Mouse (Mus musculus) erythroblast, embryonic 14.5 days (primary cell): ENCODE measurements around the gene Nkx2-2. TPM values are rescaled to one million over a fixed set of nuclear protein-coding genes. Genes with fewer than 3 reads are reported as not detected.

Experiments
- H3K27me3 ChIP-seq: 2 replicates; pipeline ENCODE4 v1.6.1; 2012; ENCODE audit warnings: inconsistent platforms; ENCODE audit not compliant: control insufficient read depth
- H3K36me3 ChIP-seq: 2 replicates; pipeline ENCODE4 v1.6.1; 2012; ENCODE audit warnings: mild to moderate bottlenecking, inconsistent platforms; ENCODE audit not compliant: control insufficient read depth
- H3K4me1 ChIP-seq: 2 replicates; pipeline ENCODE4 v1.6.1; 2012; ENCODE audit warnings: inconsistent platforms; ENCODE audit not compliant: control insufficient read depth
- H3K4me3 ChIP-seq: replicated peaks from 2 replicates; pipeline ENCODE3; 2012; ENCODE audit warnings: moderate library complexity, mild to moderate bottlenecking, inconsistent platforms
- H3K9me3 ChIP-seq: 2 replicates; pipeline ENCODE4 v1.6.1; 2012; ENCODE audit warnings: low read length, inconsistent platforms, mixed read lengths; ENCODE audit not compliant: control insufficient read depth
- GATA1 ChIP-seq: IDR thresholded peaks from 2 replicates; pipeline ENCODE4 v1.6.1; 2012; ENCODE audit warnings: low read length, inconsistent platforms, mixed read lengths
- TAL1 ChIP-seq: IDR thresholded peaks from 3 replicates; pipeline ENCODE4 v1.6.1; 2012; ENCODE audit warnings: low read length, inconsistent platforms, mixed read lengths
- polyA plus RNA-seq: library from polyadenylated mRNA; stranded (reverse); fragments of >175 nt; gene quantifications from 2 replicates; pipeline ENCODE4 v1.2.3, GENCODE M21; 2012

Gene Nkx2-2
- polyA plus RNA-seq, 1 experiment: not detected

GRCm38 (mm10) chr2:147189546-147190315 lies 4.3 kb downstream of the Nkx2-2 start:
- no peaks in the 10 kb centered on the region; the same call in 1 of the 2 replicates for H3K9me3 ChIP-seq
- H3K27me3 ChIP-seq: peaks cover 96% of the 10 kb centered on the region

GRCm38 (mm10) chr2:147188871-147189545 lies 5.0 kb downstream of the Nkx2-2 start:
- no peaks in the 10 kb centered on the region; the same call in 1 of the 2 replicates for H3K9me3 ChIP-seq

More at GRCm38 (mm10) chr2:147189546-147190315, 4.3 kb downstream of the Nkx2-2 start:
- no peak overlapping the region for H3K4me3 ChIP-seq
- TF ChIP-seq TAL1 (no peak), GATA1 (no peak)
- H3K36me3 ChIP-seq: no peaks in the 10 kb centered on the region
- H3K4me1 ChIP-seq: no peaks in the 10 kb centered on the region

GRCm38 (mm10) chr2:147188074-147188700 lies 5.9 kb downstream of the Nkx2-2 start:
- no peak overlapping the region for H3K4me3 ChIP-seq
- peaks cover 96% of the 10 kb centered on the region for H3K27me3 ChIP-seq
- H3K4me1 ChIP-seq: no peaks in the 10 kb centered on the region; the same call in 1 of the 2 replicates
- H3K36me3 ChIP-seq: no peaks in the 10 kb centered on the region
- no peak for TF ChIP-seq GATA1
- no peak for TF ChIP-seq TAL1
- no peaks in the 10 kb centered on the region; the same call in 1 of the 2 replicates for H3K9me3 ChIP-seq

More at GRCm38 (mm10) chr2:147188871-147189545, 5.0 kb downstream of the Nkx2-2 start:
- no peak for TF ChIP-seq GATA1
- TF ChIP-seq TAL1: no peak
- Histone ChIP-seq H3K27me3 (peaks cover 96% of the 10 kb centered on the region), H3K36me3 (no peaks in the 10 kb centered on the region), H3K4me3 (no peak overlapping the region), H3K4me1 (no peaks in the 10 kb centered on the region; the same call in 1 of the 2 replicates)

GRCm38 (mm10) chr2:147187061-147187870 lies 6.8 kb downstream of the Nkx2-2 start:
- TF ChIP-seq GATA1 (no peak), TAL1 (no peak)
- H3K27me3 ChIP-seq: peaks cover 96% of the 10 kb centered on the region
- H3K4me1 ChIP-seq: no peaks in the 10 kb centered on the region; the same call in 1 of the 2 replicates
- H3K36me3 ChIP-seq: no peaks in the 10 kb centered on the region
- H3K4me3 ChIP-seq: no peak overlapping the region
- H3K9me3 ChIP-seq: no peaks in the 10 kb centered on the region; the same call in 1 of the 2 replicates

GRCm38 (mm10) chr2:147186261-147186681 lies 7.8 kb downstream of the Nkx2-2 start:
- H3K4me1 ChIP-seq: no peaks in the 10 kb centered on the region; the same call in 1 of the 2 replicates
- no peaks in the 10 kb centered on the region; the same call in 1 of the 2 replicates for H3K9me3 ChIP-seq
- TF ChIP-seq TAL1 (no peak), GATA1 (no peak)
- H3K36me3 ChIP-seq: no peaks in the 10 kb centered on the region
- H3K27me3 ChIP-seq: peaks cover 98% of the 10 kb centered on the region
- no peak overlapping the region for H3K4me3 ChIP-seq

GRCm38 (mm10) chr2:147185561-147185960 lies 8.5 kb downstream of the Nkx2-2 start:
- Histone ChIP-seq H3K27me3 (peaks cover 98% of the 10 kb centered on the region), H3K9me3 (no peaks in the 10 kb centered on the region; the same call in 1 of the 2 replicates), H3K4me3 (no peak overlapping the region), H3K36me3 (no peaks in the 10 kb centered on the region), H3K4me1 (no peaks in the 10 kb centered on the region; the same call in 1 of the 2 replicates)
- TF ChIP-seq TAL1: no peak
- no peak for TF ChIP-seq GATA1

- H3K4me1 ChIP-seq: no peaks in the 10 kb centered on the region; the same call in 1 of the 2 replicates
- no peaks in the 10 kb centered on the region; the same call in 1 of the 2 replicates for H3K9me3 ChIP-seq
- no peak overlapping the region for H3K4me3 ChIP-seq
- H3K27me3 ChIP-seq: peaks cover 95% of the 10 kb centered on the region
- no peak for TF ChIP-seq TAL1
- no peak for TF ChIP-seq GATA1
- H3K36me3 ChIP-seq: no peaks in the 10 kb centered on the region
These were observed 9.7 kb downstream of the Nkx2-2 start for GRCm38 (mm10) chr2:147184071-147184990.
